In genomic region chr16:36473217-36474216, GRCm38 (mm10) we compare ENCODE assay signal across 9 mouse cellular contexts. TPM values are rescaled to one million over a fixed set of nuclear protein-coding genes. Genes with fewer than 3 reads are reported as not detected.
A peak's percentile ranks its signal among the peaks of the same experiment; 100 is the strongest.
DNase-seq lines count a peak whose midpoint lies in the region; ATAC-seq and TF ChIP-seq lines count a peak whose summit lies in the region.
"Had no signal": no experiment of that assay in that cellular context is flagged by ENCODE, and none has a peak within 500 bp of the region (broad histone marks: within the 10 kb centered on the region; RNA-seq: fewer than 3 reads in every experiment).

No protein-coding gene starts in this region.

- no peaks in the 10 kb centered on the region for H3K27me3 ChIP-seq in neural tube, embryonic 11.5 days (ENCODE audit: control insufficient read depth, insufficient read depth, low read length)
- H3K27me3 ChIP-seq in neural tube, embryonic 15.5 days (replicated peaks), result no peaks in the 10 kb centered on the region
- no peaks in the 10 kb centered on the region for H3K27me3 ChIP-seq in Patski
- no peaks in the 10 kb centered on the region for H3K27me3 ChIP-seq in limb, embryonic 10.5 days (ENCODE audit: low read depth, poor library complexity, severe bottlenecking)
- H3K27me3 ChIP-seq: neural tube, embryonic 12.5 days had no signal

- peak; percentile 35 for DNase-seq in neural tube, embryonic 11.5 days (ENCODE audit: low spot score)
- no peak for DNase-seq in Patski (ENCODE audit: low read depth, low spot score)
- DNase-seq in cerebellum, postnatal 10 days, result peak; percentile 61
- peak; percentile 39 to 67 for DNase-seq in heart, postnatal 36 days
- peak; percentile 48 for DNase-seq in limb, embryonic 10.5 days (ENCODE audit: low spot score)
- peak; percentile 61 for DNase-seq in right cerebral cortex, postnatal 4 days

- ATAC-seq in neural tube, embryonic 11.5 days (ENCODE audit: insufficient read depth, low FRiP score, low TSS enrichment), result no peak; the same call in 1 of the 2 replicates
- no peak for ATAC-seq in neural tube, embryonic 15.5 days (ENCODE audit: low FRiP score)
- no peak for ATAC-seq in Patski

- H3K4me3 ChIP-seq in neural tube, embryonic 11.5 days (ENCODE audit: low read depth, low read length), result no peak overlapping the region
- no peak overlapping the region for H3K4me3 ChIP-seq in neural tube, embryonic 15.5 days (replicated peaks)
- H3K4me3 ChIP-seq in limb, embryonic 10.5 days, result no peak overlapping the region
- H3K4me3 ChIP-seq: neural tube, embryonic 12.5 days had no signal

- no peak overlapping the region for H3K4me2 ChIP-seq in neural tube, embryonic 11.5 days (ENCODE audit: low read depth)
- H3K4me2 ChIP-seq in neural tube, embryonic 15.5 days, result no peak overlapping the region
- H3K4me2 ChIP-seq: neural tube, embryonic 12.5 days had no signal

- WGBS in neural tube, embryonic 11.5 days, result 47% methylated on average over 17 of the region's 17 CpGs
- WGBS in neural tube, embryonic 15.5 days, result 44% methylated on average over 17 of the region's 17 CpGs
- 49% methylated on average over 17 of the region's 17 CpGs for WGBS in limb, embryonic 10.5 days

- H3K27ac ChIP-seq in neural tube, embryonic 11.5 days (ENCODE audit: low read depth, low read length), result no peak overlapping the region
- H3K27ac ChIP-seq in neural tube, embryonic 15.5 days (replicated peaks), result no peak overlapping the region
- H3K27ac ChIP-seq in limb, embryonic 10.5 days, result no peak overlapping the region
- H3K27ac ChIP-seq: neural tube, embryonic 12.5 days had no signal

- POLR2A ChIA-PET in Patski (lab: Charles Lee), result no interaction called here

- H3K9me3 ChIP-seq in neural tube, embryonic 11.5 days (ENCODE audit: control insufficient read depth, low read length), result no peaks in the 10 kb centered on the region
- H3K9me3 ChIP-seq in neural tube, embryonic 15.5 days (replicated peaks), result no peaks in the 10 kb centered on the region
- H3K9me3 ChIP-seq in limb, embryonic 10.5 days (replicated peaks), result no peaks in the 10 kb centered on the region
- H3K9me3 ChIP-seq: neural tube, embryonic 12.5 days had no signal

- no peaks in the 10 kb centered on the region for H3K4me1 ChIP-seq in neural tube, embryonic 11.5 days (ENCODE audit: control insufficient read depth, insufficient read depth, low read length)
- H3K4me1 ChIP-seq in neural tube, embryonic 15.5 days, result no peaks in the 10 kb centered on the region
- H3K4me1 ChIP-seq in limb, embryonic 10.5 days, result no peaks in the 10 kb centered on the region
- H3K4me1 ChIP-seq: neural tube, embryonic 12.5 days had no signal

- in situ Hi-C loops in Patski (cut with MboI; ENCODE audit: low pct_unique_long_range_greater_than_20kb), result loop anchor here (10.0 to 25.0 kb wide), 3 partner anchors 151 to 611 kb away; partner anchors contain the start of genes Parp14 and Polq

- H3K9ac ChIP-seq in neural tube, embryonic 11.5 days (ENCODE audit: low read length), result no peak overlapping the region
- no peak overlapping the region for H3K9ac ChIP-seq in neural tube, embryonic 15.5 days (replicated peaks)
- H3K9ac ChIP-seq: neural tube, embryonic 12.5 days had no signal

- H3K36me3 ChIP-seq in neural tube, embryonic 11.5 days (ENCODE audit: control insufficient read depth, insufficient read depth, low read length), result no peaks in the 10 kb centered on the region
- H3K36me3 ChIP-seq in neural tube, embryonic 15.5 days, result no peaks in the 10 kb centered on the region
- H3K36me3 ChIP-seq in limb, embryonic 10.5 days, result no peaks in the 10 kb centered on the region
- H3K36me3 ChIP-seq: neural tube, embryonic 12.5 days had no signal

- CTCF ChIA-PET in Patski (lab: Charles Lee), result interaction anchor here (0.7 to 2.9 kb wide), 6 partner anchors 8 to 427 kb away, joined by 3 to 10 read pairs (median 4); no protein-coding TSS in a partner anchor

- intact Hi-C loops in heart, postnatal 36 days (cut with DNase I), result loop anchor here (1.0 to 2.0 kb wide), 3 partner anchors 149 to 535 kb away; no protein-coding TSS in a partner anchor

- peak; percentile 91 for TF ChIP-seq CTCF in Patski (IDR thresholded peaks at IDR 0.05)

RNA-seq across cellular contexts. Expression of gene Stfa3, which starts 18.3 kb away (rescaled TPM):
- polyA plus RNA-seq in neural tube, embryonic 11.5 days (2014; fragmentation: Nextera tagmentation; extraction: Ambion mirVana), result not detected in 2 replicates
- polyA plus RNA-seq in neural tube, embryonic 15.5 days (2015; fragmentation: Nextera tagmentation; extraction: Ambion mirVana), result 0.88 TPM in 1 of 2 replicates, not detected in the other
- polyA plus RNA-seq in Patski (2021), result not detected
- not detected for total RNA-seq in heart, postnatal 36 days (2021)
- polyA plus RNA-seq in limb, embryonic 10.5 days (2016; fragmentation: Nextera tagmentation; extraction: Ambion mirVana), result not detected in 2 replicates
- total RNA-seq: heart, adult 18-20 months had no signal
